Mouse (Mus musculus) lung, embryonic 14.5 days (tissue): ENCODE measurements around the gene Tubb3. TPM values are rescaled to one million over a fixed set of nuclear protein-coding genes. Genes with fewer than 3 reads are reported as not detected.
"Not testable (repeated sequence)": the region's sequence is repeated elsewhere in the genome, so short reads cannot be mapped to it uniquely, and the experiment has no call there.

Experiments used
- ATAC-seq: fragments of 200-750 bp; cut with Nextera tagmentation; 2 replicates; pipeline ENCODE4 v1.8.0; 2017; ENCODE audit warnings: mild to moderate bottlenecking, moderate TSS enrichment, moderate library complexity; ENCODE audit not compliant: insufficient read depth
- DNase-seq: peaks from one replicate; pipeline ENCODE4 v3.0.0-alpha.2; 2015
- H3K27ac ChIP-seq: fragments of 300-500 bp; sonication (generic); 2 replicates; pipeline ENCODE4 v1.5.1; 2014; ENCODE audit warnings: low read depth, mild to moderate bottlenecking, moderate library complexity
- H3K27me3 ChIP-seq: fragments of 300-500 bp; sonication (generic); 2 replicates; pipeline ENCODE4 v1.6.1; 2014; ENCODE audit warnings: low read length, control low read depth; ENCODE audit not compliant: insufficient read depth
- H3K36me3 ChIP-seq: fragments of 300-500 bp; sonication (generic); 2 replicates; pipeline ENCODE4 v1.6.1; 2014; ENCODE audit warnings: control low read depth; ENCODE audit not compliant: insufficient read depth
- H3K4me1 ChIP-seq: fragments of 300-500 bp; sonication (generic); 2 replicates; pipeline ENCODE4 v1.6.1; 2014; ENCODE audit warnings: antibody characterized with exemption, control low read depth; ENCODE audit not compliant: insufficient read depth
- H3K4me2 ChIP-seq: fragments of 300-500 bp; sonication (generic); 2 replicates; pipeline ENCODE4 v1.6.1; 2014; ENCODE audit warnings: mild to moderate bottlenecking
- H3K4me3 ChIP-seq: fragments of 300-500 bp; sonication (generic); 2 replicates; pipeline ENCODE4 v1.5.1; 2014; ENCODE audit warnings: low read depth, low read length
- H3K9ac ChIP-seq: fragments of 300-500 bp; sonication (generic); 2 replicates; pipeline ENCODE4 v1.6.1; 2014
- H3K9me3 ChIP-seq: fragments of 300-500 bp; sonication (generic); 2 replicates; pipeline ENCODE4 v1.6.1; 2016; ENCODE audit warnings: low read depth, low read length, control low read depth
- CTCF ChIP-seq: IDR thresholded peaks from 2 replicates; pipeline ENCODE4 v1.5.1; 2016; ENCODE audit warnings: antibody characterized with exemption, low read depth
- WGBS: fragments of 180-500 bp; shearing (Covaris S2); extraction: QIAGEN DNeasy Blood & Tissue Kit; methylation state at CpG from one replicate; pipeline ENCODE4 v1.1.7; 2014; 5-methylcytosine and 5-hydroxymethylcytosine counted together
- polyA plus RNA-seq: library from polyadenylated mRNA; unstranded; fragments of >200 nt; fragmentation: Nextera tagmentation; extraction: Ambion mirVana; gene quantifications from 2 replicates; pipeline ENCODE4 v1.2.1, GENCODE M21; 2014

Gene Tubb3
- polyA plus RNA-seq, 1 experiment from 2014 or later, result 1.7 TPM

GRCm38 (mm10) chr8:123412560-123413170, 1.4 kb downstream of the Tubb3 start:
- ATAC-seq, result no peak
- H3K4me1 ChIP-seq, result no peaks in the 10 kb centered on the region
- peaks cover 59% of the 10 kb centered on the region for H3K27me3 ChIP-seq
- no peak overlapping the region for H3K4me2 ChIP-seq
- no peaks in the 10 kb centered on the region for H3K36me3 ChIP-seq
- 3% methylated on average over 12 of the region's 12 CpGs for WGBS
- no peak for DNase-seq
- H3K9me3 ChIP-seq, result no peaks in the 10 kb centered on the region
- H3K9ac ChIP-seq, result no peak overlapping the region
- H3K4me3 ChIP-seq, result no peak overlapping the region
- H3K27ac ChIP-seq, result no peak overlapping the region
- TF ChIP-seq CTCF, result no peak

DNA sequence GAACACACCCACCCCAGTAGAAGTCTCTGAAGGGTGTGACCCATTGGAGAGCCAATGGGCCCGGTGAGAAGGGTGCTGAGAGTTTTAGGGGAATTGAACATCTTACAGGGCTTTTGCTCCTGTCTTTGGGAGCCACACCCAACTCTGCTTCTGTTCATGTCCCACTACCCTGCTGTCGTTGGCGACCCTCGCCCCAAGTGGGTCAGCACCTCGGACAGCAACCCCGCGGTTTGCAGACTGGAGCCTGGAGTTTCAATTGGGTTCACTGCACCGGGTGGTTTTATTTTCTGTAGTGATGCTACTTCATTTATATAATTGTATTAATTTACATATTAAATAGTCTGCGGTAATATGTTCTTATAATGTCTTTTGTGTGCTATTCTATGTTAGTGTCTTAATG, 3.0 kb downstream of the Tubb3 start:
- Histone ChIP-seq H3K4me2 (no peak overlapping the region), H3K27ac (no peak overlapping the region), H3K4me3 (no peak overlapping the region), H3K27me3 (peaks cover 51% of the 10 kb centered on the region), H3K4me1 (no peaks in the 10 kb centered on the region), H3K9me3 (no peaks in the 10 kb centered on the region), H3K9ac (no peak overlapping the region), H3K36me3 (no peaks in the 10 kb centered on the region)
- TF ChIP-seq CTCF, result no peak
- WGBS, result 8% methylated on average over 9 of the region's 9 CpGs
- peak; percentile 61 for DNase-seq
- no peak for ATAC-seq

DNA sequence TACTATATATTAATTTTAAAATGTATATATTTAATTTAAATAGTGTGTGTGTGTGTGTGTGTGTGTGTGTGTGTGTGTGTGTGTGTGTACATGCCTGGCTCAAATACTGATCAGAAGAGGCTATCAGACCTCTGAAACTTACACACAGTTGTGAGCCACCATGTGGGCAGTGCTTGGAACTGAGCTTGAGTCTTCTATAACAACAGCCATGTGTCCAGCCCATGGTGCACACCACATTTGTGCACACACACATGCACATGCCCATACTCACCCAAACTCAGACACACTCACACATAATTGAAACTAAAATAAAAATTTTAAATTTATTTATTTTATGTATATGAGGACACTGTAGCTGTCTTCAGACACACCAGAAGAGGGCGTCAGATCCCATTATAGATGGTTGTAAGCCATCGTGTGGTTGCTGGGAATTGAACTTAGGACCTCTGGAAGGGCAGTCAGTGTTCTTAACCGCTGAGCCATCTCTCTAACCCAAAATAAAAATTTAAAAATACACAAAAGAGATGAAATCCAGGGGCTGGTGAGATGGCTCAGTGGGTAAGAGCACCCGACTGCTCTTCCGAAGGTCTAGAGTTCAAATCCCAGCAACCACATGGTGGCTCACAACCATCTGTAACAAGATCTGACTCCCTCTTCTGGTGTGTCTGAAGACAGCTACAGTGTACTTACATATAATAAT, 3.9 kb downstream of the Tubb3 start:
- H3K27ac ChIP-seq, H3K9me3 ChIP-seq, H3K36me3 ChIP-seq, H3K4me3 ChIP-seq, H3K4me2 ChIP-seq, H3K9ac ChIP-seq, DNase-seq, H3K4me1 ChIP-seq, ATAC-seq: not testable (repeated sequence)
- peaks cover 42% of the 10 kb centered on the region for H3K27me3 ChIP-seq
- WGBS, result 72% methylated on average over 5 of the region's 5 CpGs

GRCm38 (mm10) chr8:123415967-123416943, 5.0 kb downstream of the Tubb3 start:
- DNase-seq (peak; percentile 49), ATAC-seq (no peak)
- Histone ChIP-seq H3K4me1 (no peaks in the 10 kb centered on the region), H3K4me2 (no peak overlapping the region), H3K27ac (no peak overlapping the region), H3K4me3 (no peak overlapping the region), H3K9me3 (no peaks in the 10 kb centered on the region), H3K36me3 (no peaks in the 10 kb centered on the region), H3K27me3 (peaks cover 31% of the 10 kb centered on the region), H3K9ac (no peak overlapping the region)
- peak; percentile 33 for TF ChIP-seq CTCF
- 76% methylated on average over 8 of the region's 8 CpGs for WGBS

DNA sequence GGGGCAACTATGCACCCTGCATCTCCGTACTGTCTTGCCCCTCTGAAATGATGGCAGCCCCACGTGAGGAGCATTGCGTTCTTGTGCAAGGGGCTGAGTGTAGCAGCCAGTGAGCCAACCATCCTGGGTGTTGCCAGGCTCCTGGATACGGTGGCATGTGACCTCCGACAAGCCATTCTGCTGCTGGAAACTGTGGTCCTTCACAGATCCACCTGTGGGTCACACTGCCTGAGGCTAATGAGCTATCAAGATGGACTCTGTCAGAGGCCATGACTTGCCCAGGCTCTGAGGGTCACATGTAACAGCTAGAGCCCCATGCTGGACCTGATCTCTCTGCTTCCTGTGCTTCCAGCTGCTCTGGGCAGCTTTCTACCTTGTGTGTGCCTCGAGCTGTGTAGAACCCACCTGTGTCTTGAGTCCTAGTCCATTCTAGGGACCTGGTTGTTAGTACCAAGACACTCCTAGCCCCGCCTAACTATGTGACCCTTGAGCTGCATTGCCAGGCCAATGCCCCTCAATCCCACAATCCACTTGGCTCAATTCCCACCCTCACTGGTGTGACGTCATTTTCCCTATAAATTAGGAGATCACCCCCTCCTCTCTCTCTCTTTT, 5.8 kb downstream of the Tubb3 start:
- ATAC-seq (no peak), DNase-seq (no peak)
- Histone ChIP-seq H3K4me3 (no peak overlapping the region), H3K9ac (no peak overlapping the region), H3K4me2 (no peak overlapping the region), H3K27me3 (peaks cover 23% of the 10 kb centered on the region), H3K27ac (no peak overlapping the region), H3K4me1 (no peaks in the 10 kb centered on the region), H3K36me3 (no peaks in the 10 kb centered on the region), H3K9me3 (no peaks in the 10 kb centered on the region)
- WGBS, result 73% methylated on average over 8 of the region's 8 CpGs
- no peak for TF ChIP-seq CTCF

DNA sequence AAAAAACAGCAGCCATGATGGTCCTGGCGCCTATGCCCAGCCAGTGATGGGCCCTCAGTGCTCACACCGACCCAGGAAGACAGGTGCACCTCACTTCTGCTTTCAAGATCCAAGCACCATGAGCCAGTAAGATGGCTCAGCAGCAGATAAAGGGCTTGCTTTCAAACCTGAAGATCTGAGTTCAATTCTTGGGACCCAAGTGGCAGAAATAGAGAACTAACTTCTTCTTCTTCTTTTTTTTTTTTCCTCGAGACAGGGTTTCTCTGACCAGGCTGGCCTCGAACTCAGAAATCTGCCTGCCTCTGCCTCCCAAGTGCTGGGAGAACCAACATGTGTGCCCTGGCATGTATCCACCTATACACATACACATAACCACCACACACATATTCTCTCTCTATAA, 8.5 kb downstream of the Tubb3 start:
- Histone ChIP-seq H3K4me1 (no peaks in the 10 kb centered on the region), H3K36me3 (no peaks in the 10 kb centered on the region), H3K27ac (no peak overlapping the region), H3K9ac (no peak overlapping the region), H3K4me2 (no peak overlapping the region), H3K9me3 (no peaks in the 10 kb centered on the region), H3K27me3 (no peaks in the 10 kb centered on the region), H3K4me3 (no peak overlapping the region)
- DNase-seq (no peak), ATAC-seq (no peak)
- WGBS, result 83% methylated on average over 4 of the region's 4 CpGs
- TF ChIP-seq CTCF, result no peak
